Mouse (Mus musculus): Measurements from ENCODE around the gene Neurog3. TPM values are rescaled to one million over a fixed set of nuclear protein-coding genes. Genes with fewer than 3 reads are reported as not detected.
A peak's percentile ranks its signal among the peaks of the same experiment; 100 is the strongest.

Gene Neurog3
- polyA plus RNA-seq, 1 experiment: 0.18 TPM

DNA sequence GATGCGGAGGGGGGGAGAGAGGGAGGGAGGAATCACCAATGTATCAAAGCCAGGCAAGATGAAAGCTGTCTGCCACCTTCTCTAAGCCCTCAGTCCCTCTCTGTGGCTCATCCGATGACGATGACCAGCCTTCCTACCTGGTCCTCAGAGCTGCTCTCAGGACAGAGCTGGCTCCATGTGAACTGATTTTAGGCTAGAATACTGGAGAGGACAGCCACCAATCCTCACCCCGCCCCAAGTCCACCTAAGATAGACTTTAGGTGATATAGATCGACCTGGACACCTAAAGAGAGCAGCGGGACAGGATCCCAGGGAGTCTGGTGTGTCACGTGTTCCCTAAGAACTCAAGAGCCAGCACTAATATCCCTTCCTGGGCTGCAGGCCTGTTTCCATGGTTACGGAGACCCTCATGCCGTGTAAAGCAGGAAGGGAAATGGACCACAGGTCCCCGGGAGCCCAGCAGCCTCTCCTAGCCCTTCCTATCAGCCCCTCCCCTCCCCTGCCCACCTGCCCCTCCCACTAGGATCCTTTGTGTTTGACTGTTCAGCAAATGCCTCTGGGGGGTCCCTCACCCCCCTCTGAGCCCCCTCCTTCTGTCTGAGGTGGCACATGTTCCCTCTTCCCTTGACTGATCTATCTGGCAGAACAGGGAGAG is 33.0 kb upstream of the Neurog3 start:
- DNase-seq: no peak
- TF ChIP-seq CTCF (IDR thresholded peaks at IDR 0.05; ENCODE audit: borderline replicate concordance, insufficient read depth, low read depth, low read length): no peak
- no peaks in the 10 kb centered on the region for H3K27me3 ChIP-seq (ENCODE audit: control insufficient read depth, insufficient read depth, low read length)
- no peak overlapping the region for H3K4me3 ChIP-seq (replicated peaks; ENCODE audit: insufficient read depth, low read depth, low read length)
- 70% methylated on average over 10 of the region's 10 CpGs for WGBS
- no peak overlapping the region for H3K27ac ChIP-seq (ENCODE audit: insufficient read depth, low read length)
- H3K4me1 ChIP-seq (ENCODE audit: control insufficient read depth, insufficient read depth, low read length): peaks cover 9% of the 10 kb centered on the region; the same call in 1 of the 2 replicates

DNA sequence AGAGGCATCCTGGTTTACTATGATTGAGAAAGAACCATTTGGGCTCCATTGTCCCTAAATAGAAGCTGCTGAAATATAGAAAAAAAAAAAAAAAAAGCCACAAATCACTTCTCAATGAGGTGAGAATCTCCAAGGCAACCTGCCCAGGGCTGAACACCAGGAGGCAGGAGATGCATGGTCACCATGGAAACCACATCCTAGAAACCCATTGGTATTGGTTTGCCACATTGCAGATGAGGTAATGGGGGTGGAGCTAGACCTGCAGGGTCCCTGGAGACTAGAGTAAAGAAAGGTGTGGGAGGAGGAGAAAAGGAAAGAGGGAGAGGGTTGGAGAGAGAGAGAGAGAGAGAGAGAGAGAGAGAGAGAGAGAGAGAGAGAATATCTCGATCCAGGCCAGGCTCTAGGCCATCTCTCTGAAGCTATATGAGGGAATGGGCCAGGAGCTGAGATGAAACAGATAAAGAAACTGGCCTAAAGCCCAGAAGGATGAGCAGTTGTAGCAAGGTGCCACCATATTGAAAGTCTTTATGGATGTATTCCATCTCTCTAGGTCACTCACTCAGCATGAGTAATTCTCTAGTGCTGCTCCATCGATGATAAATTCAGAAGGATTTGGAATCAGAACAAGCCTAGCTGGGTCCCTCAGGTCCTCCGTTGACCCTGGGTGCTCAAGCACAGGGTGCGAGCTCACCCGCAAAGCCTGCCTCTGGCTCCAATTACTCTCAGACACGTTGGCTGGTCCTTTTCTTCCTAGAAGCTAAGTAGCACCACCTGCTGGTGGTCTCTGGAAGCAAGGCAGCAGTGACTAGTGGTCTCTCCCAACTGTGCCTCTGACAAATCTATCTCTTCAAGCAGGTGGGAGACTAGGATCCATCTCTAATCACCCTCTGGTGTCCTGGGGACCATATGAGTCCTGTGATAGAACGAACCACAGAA is 31.1 kb upstream of the Neurog3 start:
- DNase-seq: peak; percentile 71 to 80
- Histone ChIP-seq H3K4me1 (ENCODE audit: control insufficient read depth, insufficient read depth, low read length) (peaks cover 14% of the 10 kb centered on the region; the same call in 1 of the 2 replicates), H3K27me3 (ENCODE audit: control insufficient read depth, insufficient read depth, low read length) (no peaks in the 10 kb centered on the region), H3K4me3 (replicated peaks; ENCODE audit: insufficient read depth, low read depth, low read length) (no peak overlapping the region), H3K27ac (ENCODE audit: insufficient read depth, low read length) (no peak overlapping the region)
- TF ChIP-seq POLR2A (IDR thresholded peaks at IDR 0.05; ENCODE audit: borderline replicate concordance, insufficient read depth, low read length) (no peak), CTCF (IDR thresholded peaks at IDR 0.05; ENCODE audit: borderline replicate concordance, insufficient read depth, low read depth, low read length) (peak; percentile 93)
- 13% methylated on average over 7 of the region's 7 CpGs for WGBS

DNA sequence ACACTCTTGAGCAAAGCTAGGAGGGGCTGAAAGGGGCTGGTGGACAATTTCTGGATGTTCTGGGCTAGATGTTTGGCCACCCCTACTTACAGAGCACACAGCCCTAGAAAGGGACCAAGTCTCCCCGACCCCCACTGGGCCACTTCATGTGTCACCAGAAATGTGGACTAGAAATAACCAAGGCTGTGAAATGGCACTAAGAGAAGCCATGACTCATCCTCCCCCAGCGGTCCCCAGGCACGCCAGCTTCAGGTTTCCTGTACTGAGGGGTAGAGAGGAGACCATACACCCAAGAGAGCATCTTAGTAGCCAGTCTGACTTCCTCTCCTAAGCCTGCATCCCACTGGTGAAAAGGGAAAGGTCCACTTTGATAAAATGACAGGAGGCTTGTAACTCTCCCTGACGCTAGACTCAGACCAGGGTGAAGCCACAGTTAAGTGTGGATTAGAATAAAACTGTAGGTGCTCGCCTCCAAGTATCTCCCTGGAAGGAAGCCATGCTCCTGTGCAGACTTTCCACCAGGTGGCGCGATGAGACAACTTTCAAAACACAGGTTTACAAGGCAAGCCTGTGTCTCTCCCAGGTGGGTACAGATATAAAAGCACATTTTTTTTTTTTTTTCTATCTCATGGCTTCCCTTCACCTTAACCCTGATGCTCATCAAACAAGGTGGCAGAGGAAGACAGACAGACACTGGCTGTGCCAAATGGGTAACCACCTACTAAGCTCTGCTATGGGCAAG is 27.9 kb upstream of the Neurog3 start:
- Histone ChIP-seq H3K4me1 (ENCODE audit: control insufficient read depth, insufficient read depth, low read length) (peaks cover 22% of the 10 kb centered on the region), H3K27me3 (ENCODE audit: control insufficient read depth, insufficient read depth, low read length) (no peaks in the 10 kb centered on the region), H3K4me3 (replicated peaks; ENCODE audit: insufficient read depth, low read depth, low read length) (no peak overlapping the region), H3K27ac (ENCODE audit: insufficient read depth, low read length) (no peak overlapping the region; the same call in 1 of the 2 replicates)
- WGBS: 16% methylated on average over 7 of the region's 7 CpGs
- TF ChIP-seq POLR2A (IDR thresholded peaks at IDR 0.05; ENCODE audit: borderline replicate concordance, insufficient read depth, low read length): no peak
- peak; percentile 90 for TF ChIP-seq CTCF (IDR thresholded peaks at IDR 0.05; ENCODE audit: borderline replicate concordance, insufficient read depth, low read depth, low read length)
- DNase-seq: peak; percentile 77 to 80

DNA sequence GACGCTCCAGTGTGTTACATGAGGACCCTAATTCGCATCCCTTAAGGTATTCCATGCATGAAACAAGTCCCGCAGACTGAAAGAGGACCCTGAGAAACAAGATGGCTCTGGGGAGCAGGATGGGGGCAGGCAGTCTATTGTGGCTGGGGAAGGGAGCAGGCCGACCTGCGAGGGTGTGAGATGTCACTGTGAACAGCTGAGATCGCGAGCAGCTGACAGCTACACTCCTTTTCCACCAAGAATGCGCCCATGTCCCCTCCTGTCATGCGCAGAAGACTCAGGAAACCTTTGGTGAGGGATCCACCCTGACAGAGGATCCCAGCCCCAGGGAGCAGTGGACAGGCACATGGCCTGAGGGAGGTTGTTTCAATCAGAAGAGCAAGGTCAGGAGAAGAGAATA is 25.8 kb upstream of the Neurog3 start:
- Histone ChIP-seq H3K4me1 (ENCODE audit: control insufficient read depth, insufficient read depth, low read length) (peaks cover 20% of the 10 kb centered on the region), H3K27ac (ENCODE audit: insufficient read depth, low read length) (no peak overlapping the region), H3K27me3 (ENCODE audit: control insufficient read depth, insufficient read depth, low read length) (no peaks in the 10 kb centered on the region), H3K4me3 (replicated peaks; ENCODE audit: insufficient read depth, low read depth, low read length) (no peak overlapping the region)
- no peak for DNase-seq
- TF ChIP-seq CTCF (IDR thresholded peaks at IDR 0.05; ENCODE audit: borderline replicate concordance, insufficient read depth, low read depth, low read length) (no peak), POLR2A (IDR thresholded peaks at IDR 0.05; ENCODE audit: borderline replicate concordance, insufficient read depth, low read length) (no peak)
- 65% methylated on average over 9 of the region's 9 CpGs for WGBS

DNA sequence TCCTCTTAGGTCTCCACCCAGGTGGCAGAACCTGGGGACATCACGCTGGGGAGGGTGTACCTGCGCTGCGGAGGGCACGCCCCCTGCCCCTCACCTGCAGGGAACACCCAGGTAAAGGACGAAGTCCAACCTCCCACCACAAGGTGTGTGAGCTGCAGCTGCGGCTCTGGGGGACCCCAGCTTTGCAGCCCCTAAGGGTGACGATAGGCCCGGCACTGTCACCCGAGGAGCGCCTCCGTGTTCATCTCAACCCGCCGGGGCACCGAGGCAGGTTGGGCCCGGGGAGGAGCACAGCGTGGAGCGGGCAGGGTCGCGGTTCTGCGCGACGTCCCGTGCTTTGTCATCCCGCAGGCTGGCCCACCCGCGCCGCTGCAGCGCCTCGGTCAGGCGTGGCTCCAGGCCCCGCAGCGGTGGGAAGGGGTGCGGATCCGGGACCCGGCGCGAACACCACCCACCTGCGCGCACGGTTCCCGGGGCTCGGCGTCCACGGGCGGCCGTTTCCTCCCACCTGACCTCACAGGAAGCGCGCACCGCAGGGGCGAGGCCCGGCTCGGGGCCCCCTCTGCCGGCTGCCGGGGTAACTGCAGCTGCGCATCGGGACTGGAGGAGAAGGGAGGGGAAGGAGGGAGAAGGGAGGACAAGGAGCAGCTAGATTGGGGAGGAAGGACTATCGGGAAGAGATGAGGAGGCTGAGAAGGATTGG is 22.2 kb upstream of the Neurog3 start:
- peak; percentile 92 to 97 for DNase-seq
- H3K27ac ChIP-seq (ENCODE audit: insufficient read depth, low read length): peak overlapping the region; percentile 99
- peaks cover 12% of the 10 kb centered on the region for H3K4me1 ChIP-seq (ENCODE audit: control insufficient read depth, insufficient read depth, low read length)
- TF ChIP-seq POLR2A (IDR thresholded peaks at IDR 0.05; ENCODE audit: borderline replicate concordance, insufficient read depth, low read length) (peak; percentile 70), CTCF (IDR thresholded peaks at IDR 0.05; ENCODE audit: borderline replicate concordance, insufficient read depth, low read depth, low read length) (peak; percentile 60)
- peak overlapping the region; percentile 96 for H3K4me3 ChIP-seq (replicated peaks; ENCODE audit: insufficient read depth, low read depth, low read length)
- under 1% methylated on average over 57 of the region's 57 CpGs for WGBS
- H3K27me3 ChIP-seq (ENCODE audit: control insufficient read depth, insufficient read depth, low read length): no peaks in the 10 kb centered on the region

DNA sequence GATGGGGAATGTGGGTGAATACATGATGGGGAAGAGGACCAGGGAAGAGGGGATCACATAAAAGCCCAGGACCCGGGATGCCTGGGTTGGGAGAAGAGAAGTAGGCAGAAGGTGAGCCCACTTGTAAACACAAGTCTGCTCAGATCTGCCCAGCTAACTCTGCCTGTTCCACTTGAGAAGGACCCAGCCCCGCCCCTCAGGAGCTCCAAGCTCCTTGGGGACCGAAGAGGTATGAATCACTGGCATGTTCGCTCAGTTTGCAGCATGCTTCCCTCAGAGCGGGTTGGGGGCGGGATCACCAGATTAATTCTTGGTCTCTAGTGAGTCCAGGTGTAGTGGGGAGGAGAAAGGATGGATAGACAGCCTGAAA is 21.7 kb upstream of the Neurog3 start:
- DNase-seq: peak in 1 of 2 experiments; percentile 62
- Histone ChIP-seq H3K4me1 (ENCODE audit: control insufficient read depth, insufficient read depth, low read length) (peaks cover 12% of the 10 kb centered on the region), H3K27me3 (ENCODE audit: control insufficient read depth, insufficient read depth, low read length) (no peaks in the 10 kb centered on the region), H3K4me3 (replicated peaks; ENCODE audit: insufficient read depth, low read depth, low read length) (peak overlapping the region; percentile 96), H3K27ac (ENCODE audit: insufficient read depth, low read length) (peak overlapping the region; percentile 99)
- no peak for TF ChIP-seq CTCF (IDR thresholded peaks at IDR 0.05; ENCODE audit: borderline replicate concordance, insufficient read depth, low read depth, low read length)
- TF ChIP-seq POLR2A (IDR thresholded peaks at IDR 0.05; ENCODE audit: borderline replicate concordance, insufficient read depth, low read length): no peak
- 20% methylated on average over 6 of the region's 6 CpGs for WGBS
